Mouse (Mus musculus): ENCODE results near the gene Kng1. TPM values are rescaled to one million over a fixed set of nuclear protein-coding genes. Genes with fewer than 3 reads are reported as not detected.

Gene Kng1
- polyA plus RNA-seq, 1 experiment from 2014 or later = not detected

GRCm38 (mm10) chr16:23108943-23109342 lies 51.3 kb downstream of the Kng1 start:
- H3K27ac ChIP-seq = 0 out of 2 replicates have a peak overlapping the region, but pooled peaks have one; percentile 98
- H3K36me3 ChIP-seq (replicated peaks) = peaks cover 33% of the 10 kb centered on the region
- H3K4me2 ChIP-seq = peak overlapping the region; percentile 85
- H3K4me1 ChIP-seq = peaks cover 47% of the 10 kb centered on the region
- ATAC-seq (replicated peaks) = no peak
- peak overlapping the region; percentile 100 for H3K9ac ChIP-seq
- H3K4me3 ChIP-seq = peak overlapping the region; percentile 91
- 6% methylated on average over 5 of the region's 5 CpGs for WGBS
- no peaks in the 10 kb centered on the region for H3K9me3 ChIP-seq
- H3K27me3 ChIP-seq (replicated peaks) = 0 out of 2 replicates have a peak, but pooled peaks cover 1% of the 10 kb centered on the region

GRCm38 (mm10) chr16:23109350-23110280 lies 52.0 kb downstream of the Kng1 start:
- ATAC-seq (replicated peaks) = no peak
- no peaks in the 10 kb centered on the region for H3K9me3 ChIP-seq
- no peaks in the 10 kb centered on the region for H3K27me3 ChIP-seq (replicated peaks)
- WGBS = 55% methylated on average over 5 of the region's 5 CpGs
- peak overlapping the region; percentile 100; the same call in 1 of the 2 replicates for H3K9ac ChIP-seq
- peak overlapping the region; percentile 85 for H3K4me2 ChIP-seq
- peaks cover 40% of the 10 kb centered on the region for H3K36me3 ChIP-seq (replicated peaks)
- peak overlapping the region; percentile 91 for H3K4me3 ChIP-seq
- peaks cover 47% of the 10 kb centered on the region for H3K4me1 ChIP-seq
- no peak overlapping the region for H3K27ac ChIP-seq

GRCm38 (mm10) chr16:23112348-23112747 lies 54.7 kb downstream of the Kng1 start:
- Histone ChIP-seq H3K9me3 (no peaks in the 10 kb centered on the region), H3K36me3 (replicated peaks) (peaks cover 51% of the 10 kb centered on the region)

GRCm38 (mm10) chr16:23112861-23113435 lies 55.3 kb downstream of the Kng1 start:
- WGBS = 52% methylated on average over 9 of the region's 9 CpGs
- no peak for ATAC-seq (replicated peaks)
- Histone ChIP-seq H3K27ac (no peak overlapping the region), H3K4me2 (no peak overlapping the region), H3K4me1 (peaks cover 45% of the 10 kb centered on the region), H3K27me3 (replicated peaks) (no peaks in the 10 kb centered on the region), H3K9ac (no peak overlapping the region), H3K36me3 (replicated peaks) (peaks cover 52% of the 10 kb centered on the region), H3K4me3 (no peak overlapping the region), H3K9me3 (no peaks in the 10 kb centered on the region)

More at GRCm38 (mm10) chr16:23112348-23112747, 54.7 kb downstream of the Kng1 start:
- H3K27me3 ChIP-seq (replicated peaks) = no peaks in the 10 kb centered on the region
- H3K4me2 ChIP-seq = no peak overlapping the region
- whole genome bisulfite sequencing = 82% methylated on average over 12 of the region's 12 CpGs
- peaks cover 45% of the 10 kb centered on the region for H3K4me1 ChIP-seq
- no peak overlapping the region for H3K27ac ChIP-seq
- no peak for ATAC-seq (replicated peaks)
- no peak overlapping the region for H3K9ac ChIP-seq
- no peak overlapping the region for H3K4me3 ChIP-seq

GRCm38 (mm10) chr16:23113903-23114302 lies 56.2 kb downstream of the Kng1 start:
- Histone ChIP-seq H3K27ac (no peak overlapping the region), H3K27me3 (replicated peaks) (no peaks in the 10 kb centered on the region), H3K36me3 (replicated peaks) (peaks cover 51% of the 10 kb centered on the region), H3K9me3 (no peaks in the 10 kb centered on the region), H3K4me3 (no peak overlapping the region), H3K4me2 (no peak overlapping the region), H3K9ac (no peak overlapping the region), H3K4me1 (peaks cover 43% of the 10 kb centered on the region)
- ATAC-seq (replicated peaks) = no peak

GRCm38 (mm10) chr16:23114339-23115171 lies 56.9 kb downstream of the Kng1 start:
- ATAC-seq (replicated peaks) = no peak; the same call in 1 of the 2 replicates
- WGBS = 74% methylated on average over 5 of the region's 5 CpGs
- no peak overlapping the region for H3K27ac ChIP-seq
- no peaks in the 10 kb centered on the region for H3K27me3 ChIP-seq (replicated peaks)
- peaks cover 36% of the 10 kb centered on the region for H3K4me1 ChIP-seq
- H3K4me2 ChIP-seq = no peak overlapping the region
- no peaks in the 10 kb centered on the region for H3K9me3 ChIP-seq
- H3K4me3 ChIP-seq = no peak overlapping the region
- no peak overlapping the region for H3K9ac ChIP-seq
- H3K36me3 ChIP-seq (replicated peaks) = peaks cover 45% of the 10 kb centered on the region

GRCm38 (mm10) chr16:23115486-23115885 lies 57.8 kb downstream of the Kng1 start:
- WGBS = 87% methylated on average over 3 of the region's 3 CpGs
- Histone ChIP-seq H3K36me3 (replicated peaks) (peaks cover 43% of the 10 kb centered on the region), H3K4me2 (no peak overlapping the region), H3K9ac (no peak overlapping the region), H3K27ac (no peak overlapping the region), H3K4me3 (no peak overlapping the region), H3K9me3 (no peaks in the 10 kb centered on the region), H3K4me1 (peaks cover 27% of the 10 kb centered on the region), H3K27me3 (replicated peaks) (no peaks in the 10 kb centered on the region)
- no peak for ATAC-seq (replicated peaks)

GRCm38 (mm10) chr16:23117173-23117572 lies 59.5 kb downstream of the Kng1 start:
- no peak overlapping the region for H3K4me2 ChIP-seq
- no peaks in the 10 kb centered on the region for H3K27me3 ChIP-seq (replicated peaks)
- 66% methylated on average over 4 of the region's 4 CpGs for WGBS
- peaks cover 10% of the 10 kb centered on the region for H3K4me1 ChIP-seq
- H3K9me3 ChIP-seq = no peaks in the 10 kb centered on the region
- H3K36me3 ChIP-seq (replicated peaks) = peaks cover 33% of the 10 kb centered on the region
- H3K9ac ChIP-seq = no peak overlapping the region
- no peak for ATAC-seq (replicated peaks)
- H3K4me3 ChIP-seq = no peak overlapping the region
- no peak overlapping the region for H3K27ac ChIP-seq

GRCm38 (mm10) chr16:23122446-23122845 lies 64.8 kb downstream of the Kng1 start:
- no peak overlapping the region for H3K9ac ChIP-seq
- peaks cover 10% of the 10 kb centered on the region for H3K4me1 ChIP-seq
- H3K27ac ChIP-seq = no peak overlapping the region
- H3K4me2 ChIP-seq = no peak overlapping the region
- H3K27me3 ChIP-seq (replicated peaks) = no peaks in the 10 kb centered on the region
- H3K9me3 ChIP-seq = no peaks in the 10 kb centered on the region
- WGBS = 94% methylated on average over 3 of the region's 3 CpGs
- H3K36me3 ChIP-seq (replicated peaks) = peaks cover 6% of the 10 kb centered on the region; the same call in 1 of the 2 replicates
- no peak for ATAC-seq (replicated peaks)
- no peak overlapping the region for H3K4me3 ChIP-seq

GRCm38 (mm10) chr16:23123104-23123503 lies 65.4 kb downstream of the Kng1 start:
- WGBS = 92% methylated on average over 4 of the region's 4 CpGs
- Histone ChIP-seq H3K9me3 (no peaks in the 10 kb centered on the region), H3K36me3 (replicated peaks) (peaks cover 6% of the 10 kb centered on the region; the same call in 1 of the 2 replicates), H3K27ac (no peak overlapping the region), H3K4me2 (no peak overlapping the region), H3K27me3 (replicated peaks) (no peaks in the 10 kb centered on the region), H3K4me1 (peaks cover 10% of the 10 kb centered on the region), H3K4me3 (no peak overlapping the region), H3K9ac (no peak overlapping the region)
- ATAC-seq (replicated peaks) = no peak

- 93% methylated on average over 4 of the region's 4 CpGs for WGBS
- no peak for ATAC-seq (replicated peaks)
- H3K4me2 ChIP-seq = no peak overlapping the region
Measured at GRCm38 (mm10) chr16:23124398-23124797, 66.7 kb downstream of the Kng1 start.

GRCm38 (mm10) chr16:23127311-23127672 lies 69.6 kb downstream of the Kng1 start:
- peak overlapping the region; percentile 97 for H3K9ac ChIP-seq
- peaks cover 29% of the 10 kb centered on the region for H3K4me1 ChIP-seq
- 0 out of 2 replicates have a peak, but pooled peaks cover 3% of the 10 kb centered on the region for H3K36me3 ChIP-seq (replicated peaks)
- H3K9me3 ChIP-seq = no peaks in the 10 kb centered on the region
- WGBS = 1% methylated on average over 4 of the region's 4 CpGs
- peak overlapping the region; percentile 99 for H3K27ac ChIP-seq
- peak overlapping the region; percentile 87 for H3K4me2 ChIP-seq
- ATAC-seq (replicated peaks) = no peak
- H3K4me3 ChIP-seq = peak overlapping the region; percentile 90
- H3K27me3 ChIP-seq (replicated peaks) = no peaks in the 10 kb centered on the region

More at GRCm38 (mm10) chr16:23124398-23124797, 66.7 kb downstream of the Kng1 start:
- Histone ChIP-seq H3K4me1 (peaks cover 23% of the 10 kb centered on the region), H3K27ac (no peak overlapping the region), H3K9ac (no peak overlapping the region), H3K36me3 (replicated peaks) (peaks cover 6% of the 10 kb centered on the region; the same call in 1 of the 2 replicates), H3K4me3 (no peak overlapping the region), H3K9me3 (no peaks in the 10 kb centered on the region), H3K27me3 (replicated peaks) (no peaks in the 10 kb centered on the region)
